Mouse (Mus musculus) hindbrain, embryonic 16.5 days (tissue): Measurements from ENCODE around the gene Slc36a4. TPM values are rescaled to one million over a fixed set of nuclear protein-coding genes. Genes with fewer than 3 reads are reported as not detected.

Experiments
- ATAC-seq: fragments of 200-750 bp; cut with Nextera tagmentation; 2 replicates; pipeline ENCODE4 v1.8.0; 2017; ENCODE audit warnings: moderate TSS enrichment, moderate library complexity
- H3K27ac ChIP-seq: fragments of 300-500 bp; sonication (generic); 2 replicates; pipeline ENCODE4 v1.5.1; 2014; ENCODE audit warnings: low read depth, mild to moderate bottlenecking, control low read depth, low read length, moderate library complexity
- H3K27me3 ChIP-seq: fragments of 300-500 bp; sonication (generic); replicated peaks from 2 replicates; pipeline ENCODE4 v1.6.1; 2014; ENCODE audit warnings: low read length; ENCODE audit not compliant: control insufficient read depth, insufficient read depth
- H3K36me3 ChIP-seq: fragments of 300-500 bp; sonication (generic); 2 replicates; pipeline ENCODE4 v1.6.1; 2014; ENCODE audit warnings: mild to moderate bottlenecking, low read length, moderate library complexity, mixed read lengths; ENCODE audit not compliant: control insufficient read depth, insufficient read depth
- H3K4me1 ChIP-seq: fragments of 300-500 bp; sonication (generic); 2 replicates; pipeline ENCODE4 v1.6.1; 2014; ENCODE audit warnings: low read depth, low read length; ENCODE audit not compliant: control insufficient read depth, insufficient read depth
- H3K4me2 ChIP-seq: fragments of 300-500 bp; sonication (generic); 2 replicates; pipeline ENCODE4 v1.6.1; 2014; ENCODE audit warnings: mild to moderate bottlenecking, low read length, control low read depth, moderate library complexity
- H3K4me3 ChIP-seq: fragments of 300-500 bp; sonication (generic); 2 replicates; pipeline ENCODE4 v1.5.1; 2014; ENCODE audit warnings: mild to moderate bottlenecking, low read length, control low read depth, moderate library complexity
- H3K9ac ChIP-seq: fragments of 300-500 bp; sonication (generic); 2 replicates; pipeline ENCODE4 v1.6.1; 2014; ENCODE audit warnings: low read depth, mild to moderate bottlenecking, control low read depth, low read length, moderate library complexity
- H3K9me3 ChIP-seq: fragments of 300-500 bp; sonication (generic); 2 replicates; pipeline ENCODE4 v1.6.1; 2014; ENCODE audit warnings: mild to moderate bottlenecking, low read length, moderate library complexity; ENCODE audit not compliant: control insufficient read depth
- WGBS: fragments of 180-500 bp; shearing (Covaris S2); extraction: QIAGEN DNeasy Blood & Tissue Kit; methylation state at CpG from one replicate; pipeline ENCODE4 v1.1.7; 2014; 5-methylcytosine and 5-hydroxymethylcytosine counted together
- polyA plus RNA-seq: library from polyadenylated mRNA; unstranded; fragments of >200 nt; fragmentation: Nextera tagmentation; extraction: Ambion mirVana; gene quantifications from 2 replicates; pipeline ENCODE4 v1.2.1, GENCODE M21; 2015

Slc36a4 gene
- polyA plus RNA-seq: 27.7 and 28.7 TPM in 2 replicates

DNA sequence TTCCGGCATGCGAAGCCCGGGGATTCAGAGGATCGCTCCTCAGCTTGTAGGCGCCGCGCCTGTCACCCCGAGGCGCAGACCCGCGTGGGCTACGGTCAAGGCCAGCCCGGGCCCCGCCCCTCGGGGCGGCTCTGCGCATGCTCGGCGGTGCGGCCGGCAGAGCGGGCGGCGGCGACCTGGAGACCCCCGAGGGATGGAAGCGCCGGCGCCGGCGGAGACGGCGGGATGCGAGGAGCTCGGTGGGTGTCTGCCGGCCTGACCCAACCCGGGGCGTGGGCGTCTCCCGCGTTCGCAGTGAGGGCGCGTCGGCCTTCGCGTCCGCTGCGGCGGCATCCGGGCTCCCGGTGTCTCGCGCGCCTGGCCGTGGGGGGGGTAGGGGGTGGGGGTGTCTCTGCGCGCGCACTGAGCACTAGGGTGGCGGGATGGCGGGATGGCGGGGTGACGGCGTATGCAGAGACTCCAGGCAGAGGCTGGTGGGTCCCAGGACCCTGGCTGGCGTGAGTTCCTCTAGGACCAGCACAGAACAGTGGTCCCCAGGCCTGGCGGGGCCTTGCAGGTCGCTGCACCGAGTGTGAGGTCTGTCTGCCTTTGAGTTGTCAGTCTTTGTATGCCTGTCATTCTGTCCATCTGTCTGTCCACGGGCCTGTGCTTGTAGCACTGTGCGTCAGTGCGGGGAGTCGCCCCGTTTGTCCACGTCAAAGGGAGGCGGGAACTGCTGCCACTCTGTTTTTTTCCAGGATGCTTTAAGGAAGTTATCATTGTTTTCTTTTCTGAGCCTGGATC is at the start of gene Slc36a4:
Slc36a4 (plus strand) TSS at position 140 of the 783 bp plus-strand sequence.
- Histone ChIP-seq H3K27me3 (no peaks in the 10 kb centered on the region), H3K4me2 (peak within 1 kb of the TSS; percentile 59), H3K36me3 (no peaks in the 10 kb centered on the region), H3K4me3 (peak within 1 kb of the TSS; percentile 84), H3K9ac (peak within 1 kb of the TSS; percentile 95), H3K27ac (peak within 1 kb of the TSS; percentile 95), H3K4me1 (peaks cover 17% of the 10 kb centered on the region), H3K9me3 (no peaks in the 10 kb centered on the region)
- WGBS: under 1% methylated on average over 65 of the region's 75 CpGs
- ATAC-seq: peak; percentile 95

DNA sequence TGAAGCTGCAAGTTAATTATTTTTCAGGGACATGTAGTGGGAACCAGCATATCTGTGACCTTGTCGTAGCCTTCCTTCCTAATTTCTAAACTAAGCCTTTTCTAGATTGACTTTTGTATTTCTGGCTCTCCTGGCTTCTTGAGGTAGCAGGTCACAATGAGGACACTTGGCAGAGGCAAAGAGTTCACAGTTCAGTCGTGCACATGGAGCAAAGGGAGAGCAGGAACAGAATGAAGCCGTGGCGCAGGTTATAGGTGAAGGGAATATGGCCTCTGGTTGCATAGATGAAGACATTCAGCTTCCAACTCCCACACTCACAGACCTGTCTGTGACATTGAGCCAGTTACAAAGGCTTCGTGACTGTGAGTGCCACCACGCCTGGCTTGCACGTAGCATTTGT is 44.9 kb upstream of the Slc36a4 start:
- no peak overlapping the region for H3K27ac ChIP-seq
- H3K9me3 ChIP-seq: no peaks in the 10 kb centered on the region
- H3K36me3 ChIP-seq: no peaks in the 10 kb centered on the region
- no peaks in the 10 kb centered on the region for H3K4me1 ChIP-seq
- WGBS: 85% methylated on average over 7 of the region's 7 CpGs
- no peak overlapping the region for H3K9ac ChIP-seq
- no peak for ATAC-seq
- H3K4me2 ChIP-seq: no peak overlapping the region
- no peak overlapping the region for H3K4me3 ChIP-seq
- no peaks in the 10 kb centered on the region for H3K27me3 ChIP-seq

DNA sequence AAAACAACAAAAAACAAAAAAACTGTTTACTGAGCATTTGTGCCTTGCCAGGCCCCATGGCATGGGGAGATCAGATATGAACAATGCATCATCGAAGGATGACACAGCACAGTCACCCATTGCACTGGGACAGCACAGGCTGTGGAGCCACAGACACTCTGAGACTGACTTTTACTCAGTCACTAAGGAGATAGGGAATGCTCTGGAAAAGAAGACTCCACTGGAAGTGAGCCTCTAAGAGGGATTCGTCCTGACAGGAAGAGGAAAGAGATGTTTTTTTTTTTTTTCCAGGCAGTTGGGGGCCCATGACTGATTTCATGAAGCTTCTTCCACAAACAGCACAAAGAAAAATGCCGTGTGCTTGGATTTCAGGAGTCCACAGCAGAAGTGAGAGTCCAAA is 40.1 kb upstream of the Slc36a4 start:
- no peaks in the 10 kb centered on the region for H3K27me3 ChIP-seq
- H3K4me1 ChIP-seq: no peaks in the 10 kb centered on the region; the same call in 1 of the 2 replicates
- H3K9ac ChIP-seq: no peak overlapping the region
- H3K9me3 ChIP-seq: no peaks in the 10 kb centered on the region
- H3K36me3 ChIP-seq: no peaks in the 10 kb centered on the region
- WGBS: 62% methylated on average over 3 of the region's 3 CpGs
- no peak overlapping the region for H3K27ac ChIP-seq
- no peak overlapping the region for H3K4me3 ChIP-seq
- ATAC-seq: no peak
- no peak overlapping the region for H3K4me2 ChIP-seq

DNA sequence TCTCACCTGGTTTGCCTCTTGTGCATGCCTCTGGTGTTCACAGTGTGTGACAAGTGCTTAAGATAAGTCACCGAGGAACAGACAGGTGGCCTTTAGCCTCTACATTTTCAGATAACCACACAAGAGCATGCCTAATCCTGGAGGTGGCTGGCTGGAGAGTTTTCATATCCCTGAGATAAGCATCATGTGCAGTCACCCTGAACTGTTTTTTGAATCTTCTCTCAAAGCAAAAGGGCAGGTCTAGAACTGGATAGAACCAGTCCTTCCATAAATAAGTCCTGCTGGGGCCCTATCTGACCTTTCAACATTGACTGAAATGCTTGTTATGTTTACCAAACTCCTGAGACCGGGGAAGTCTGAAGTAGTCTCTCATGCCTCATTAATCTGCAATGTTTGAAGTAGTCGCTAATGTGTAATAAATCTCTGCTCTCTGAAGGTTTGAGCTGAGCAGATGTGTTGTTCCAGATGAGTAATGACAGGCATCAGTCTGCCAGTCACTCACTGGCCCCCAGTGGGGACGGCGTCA is 39.5 kb upstream of the Slc36a4 start:
- Histone ChIP-seq H3K9me3 (no peaks in the 10 kb centered on the region), H3K4me1 (no peaks in the 10 kb centered on the region; the same call in 1 of the 2 replicates), H3K27ac (no peak overlapping the region), H3K4me3 (no peak overlapping the region), H3K27me3 (no peaks in the 10 kb centered on the region), H3K4me2 (no peak overlapping the region), H3K9ac (no peak overlapping the region), H3K36me3 (no peaks in the 10 kb centered on the region)
- 31% methylated on average over 5 of the region's 5 CpGs for WGBS
- ATAC-seq: peak; percentile 56; the same call in 1 of the 2 replicates

DNA sequence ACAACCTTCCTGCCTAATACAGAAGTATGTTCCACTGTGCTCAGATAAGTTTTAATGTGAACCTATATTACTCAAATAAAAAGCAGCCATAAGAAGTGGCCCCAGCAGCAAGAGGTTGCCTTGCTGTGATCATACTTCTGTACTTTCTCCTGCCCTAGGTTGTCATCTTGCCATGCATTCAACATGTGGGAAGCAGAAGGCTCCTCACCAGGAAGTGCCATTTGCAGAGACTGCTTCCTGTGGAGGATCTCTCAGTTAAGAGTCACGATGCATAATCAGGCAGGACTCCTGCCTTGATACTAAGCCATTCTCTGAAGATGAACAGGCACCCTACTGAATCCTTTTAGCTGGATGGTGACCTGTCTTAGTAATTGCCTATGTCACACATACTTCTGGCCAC is 37.3 kb upstream of the Slc36a4 start:
- H3K27me3 ChIP-seq: no peaks in the 10 kb centered on the region
- WGBS: 39% methylated on average over 1 of the region's 1 CpGs
- ATAC-seq: peak; percentile 34; the same call in 1 of the 2 replicates
- no peak overlapping the region for H3K4me2 ChIP-seq
- no peak overlapping the region for H3K27ac ChIP-seq
- H3K4me1 ChIP-seq: no peaks in the 10 kb centered on the region; the same call in 1 of the 2 replicates
- H3K36me3 ChIP-seq: no peaks in the 10 kb centered on the region
- no peak overlapping the region for H3K4me3 ChIP-seq
- H3K9me3 ChIP-seq: no peaks in the 10 kb centered on the region
- no peak overlapping the region for H3K9ac ChIP-seq

DNA sequence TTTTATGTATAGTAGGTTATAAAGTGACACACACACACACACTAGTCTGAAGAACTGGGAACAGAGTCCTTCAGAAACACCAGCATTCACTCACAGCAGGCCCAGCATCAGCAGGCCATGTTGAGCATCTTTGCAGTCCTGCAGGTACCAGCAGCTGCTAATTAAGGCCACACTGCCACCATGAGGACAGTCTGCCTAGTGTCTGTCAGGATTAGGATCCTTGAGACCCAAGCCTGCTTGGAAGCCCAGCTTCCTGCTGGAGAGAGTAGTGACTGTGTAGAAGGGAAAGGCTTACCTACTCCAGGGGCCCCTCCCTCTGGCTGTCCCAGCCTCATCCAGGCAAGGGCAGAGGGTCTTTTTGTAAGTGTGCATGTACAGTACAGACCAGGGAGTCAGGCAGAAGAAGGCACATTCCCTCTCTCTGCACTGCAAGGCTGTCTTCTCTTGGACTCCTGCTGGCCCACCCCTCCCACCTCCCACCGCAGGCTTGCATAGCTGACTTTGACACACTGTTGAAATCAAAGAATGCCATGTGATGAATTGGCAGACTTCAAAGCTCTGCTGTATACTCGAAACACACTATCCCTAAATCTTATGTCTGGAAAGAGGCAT is 27.6 kb upstream of the Slc36a4 start:
- no peaks in the 10 kb centered on the region for H3K36me3 ChIP-seq
- H3K9ac ChIP-seq: no peak overlapping the region
- no peak overlapping the region for H3K27ac ChIP-seq
- no peak overlapping the region for H3K4me2 ChIP-seq
- no peaks in the 10 kb centered on the region for H3K9me3 ChIP-seq
- WGBS: 24% methylated on average over 2 of the region's 2 CpGs
- peak; percentile 95 for ATAC-seq
- no peaks in the 10 kb centered on the region for H3K4me1 ChIP-seq
- no peak overlapping the region for H3K4me3 ChIP-seq
- no peaks in the 10 kb centered on the region for H3K27me3 ChIP-seq

DNA sequence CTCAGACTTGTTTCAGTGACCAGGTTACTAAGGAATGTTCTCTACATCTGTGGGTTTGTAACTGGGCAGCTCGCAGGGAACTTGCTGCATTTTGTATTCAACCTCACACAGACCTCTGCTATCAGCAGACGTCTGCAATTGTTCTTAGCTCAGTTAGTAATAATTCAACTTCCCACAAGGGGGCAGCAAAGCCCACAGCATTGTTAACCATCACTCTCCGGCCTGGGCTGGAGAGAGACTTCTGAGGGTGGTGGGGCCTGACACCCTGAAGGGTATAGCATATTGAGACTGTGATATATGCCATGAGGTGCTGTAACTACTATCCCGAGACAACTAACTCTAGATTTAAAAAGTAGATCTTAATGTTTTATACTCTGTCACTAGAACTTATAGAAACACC is 24.3 kb upstream of the Slc36a4 start:
- Histone ChIP-seq H3K9ac (no peak overlapping the region), H3K27me3 (no peaks in the 10 kb centered on the region), H3K9me3 (no peaks in the 10 kb centered on the region), H3K4me1 (no peaks in the 10 kb centered on the region), H3K4me3 (no peak overlapping the region), H3K4me2 (no peak overlapping the region), H3K36me3 (no peaks in the 10 kb centered on the region), H3K27ac (no peak overlapping the region)
- ATAC-seq: peak; percentile 76
- 11% methylated on average over 4 of the region's 4 CpGs for WGBS

DNA sequence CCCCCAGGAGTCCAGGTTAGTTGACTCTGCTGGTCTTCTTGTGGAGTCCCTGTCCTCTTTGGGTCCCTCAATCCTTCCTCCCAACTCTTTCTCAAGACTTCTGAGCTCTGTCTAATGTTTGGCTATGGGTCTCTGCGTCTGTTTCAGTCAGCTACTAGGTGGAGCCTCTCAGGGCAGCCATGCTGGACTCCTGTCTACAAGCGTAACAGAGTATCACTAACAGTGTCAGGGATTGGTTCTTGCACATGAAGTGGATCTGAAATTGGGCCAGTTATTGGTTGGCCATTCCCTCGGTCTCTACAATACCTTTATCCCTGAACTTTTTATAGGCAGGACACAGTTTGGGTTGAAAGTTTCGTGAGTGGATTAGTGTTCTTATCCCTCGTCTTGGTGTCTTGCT is 22.2 kb upstream of the Slc36a4 start:
- no peaks in the 10 kb centered on the region for H3K27me3 ChIP-seq
- H3K4me1 ChIP-seq: no peaks in the 10 kb centered on the region
- WGBS: 96% methylated on average over 5 of the region's 5 CpGs
- no peak overlapping the region for H3K9ac ChIP-seq
- no peak overlapping the region for H3K27ac ChIP-seq
- no peaks in the 10 kb centered on the region for H3K9me3 ChIP-seq
- ATAC-seq: no peak
- H3K4me3 ChIP-seq: no peak overlapping the region
- H3K36me3 ChIP-seq: no peaks in the 10 kb centered on the region
- no peak overlapping the region for H3K4me2 ChIP-seq

DNA sequence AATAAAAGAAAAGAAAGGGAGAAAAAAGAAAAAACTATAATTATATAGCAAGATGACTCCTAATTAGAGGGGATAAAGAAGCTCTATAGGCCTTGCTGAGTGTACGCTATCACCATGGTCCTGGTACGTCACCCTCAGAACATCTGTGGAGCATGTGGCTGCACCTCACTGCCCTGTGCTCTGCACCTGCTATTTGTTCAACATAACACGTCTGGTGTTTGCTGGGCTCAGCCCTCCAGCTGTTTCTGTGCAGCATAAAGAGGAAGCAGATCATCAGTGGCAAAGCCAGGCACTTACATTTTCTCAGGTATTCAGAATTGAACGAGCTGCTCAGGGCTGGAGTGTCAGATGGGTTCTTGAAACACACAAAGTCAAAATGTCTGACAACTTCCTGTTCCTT is 15.7 kb upstream of the Slc36a4 start:
- Histone ChIP-seq H3K9ac (no peak overlapping the region), H3K9me3 (no peaks in the 10 kb centered on the region), H3K4me1 (no peaks in the 10 kb centered on the region), H3K36me3 (no peaks in the 10 kb centered on the region), H3K27me3 (no peaks in the 10 kb centered on the region), H3K4me2 (no peak overlapping the region), H3K4me3 (no peak overlapping the region), H3K27ac (no peak overlapping the region)
- ATAC-seq: no peak
- WGBS: 79% methylated on average over 4 of the region's 4 CpGs
